Mouse (Mus musculus): ENCODE data around the gene Crisp2. TPM values are rescaled to one million over a fixed set of nuclear protein-coding genes. Genes with fewer than 3 reads are reported as not detected.
"Not testable (repeated sequence)": the region's sequence is repeated elsewhere in the genome, so short reads cannot be mapped to it uniquely, and the experiment has no call there.

Gene Crisp2
- total RNA-seq (2022), result not detected

GRCm38 (mm10) chr17:40806953-40807572 lies at the start of gene Crisp2:
TSS of gene Crisp2 (minus strand) at chr17:40807003.
- no peak for DNase-seq (ENCODE audit: low spot score in 2 of 2)

DNA sequence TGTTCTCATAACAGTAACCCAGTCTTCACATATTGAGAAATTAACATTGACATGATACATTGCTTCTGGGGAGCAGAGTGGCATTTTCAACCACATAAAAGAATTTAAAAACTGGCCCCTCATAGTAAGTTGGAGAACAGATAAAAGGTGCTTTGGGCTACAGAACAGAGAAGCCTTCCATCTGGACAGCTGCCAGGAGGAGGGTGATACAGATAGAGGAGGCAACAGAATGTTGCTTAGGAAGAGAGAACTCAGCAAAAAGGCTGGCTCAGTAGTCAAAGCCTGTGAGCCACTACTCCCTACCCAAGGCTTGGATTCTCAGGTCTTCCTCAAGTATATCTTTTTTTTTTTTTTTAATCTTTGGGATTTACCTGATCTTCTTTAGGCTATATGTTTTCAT lies 48.3 kb upstream of the Crisp2 start:
- DNase-seq (ENCODE audit: low spot score in 2 of 2), result no peak

DNA sequence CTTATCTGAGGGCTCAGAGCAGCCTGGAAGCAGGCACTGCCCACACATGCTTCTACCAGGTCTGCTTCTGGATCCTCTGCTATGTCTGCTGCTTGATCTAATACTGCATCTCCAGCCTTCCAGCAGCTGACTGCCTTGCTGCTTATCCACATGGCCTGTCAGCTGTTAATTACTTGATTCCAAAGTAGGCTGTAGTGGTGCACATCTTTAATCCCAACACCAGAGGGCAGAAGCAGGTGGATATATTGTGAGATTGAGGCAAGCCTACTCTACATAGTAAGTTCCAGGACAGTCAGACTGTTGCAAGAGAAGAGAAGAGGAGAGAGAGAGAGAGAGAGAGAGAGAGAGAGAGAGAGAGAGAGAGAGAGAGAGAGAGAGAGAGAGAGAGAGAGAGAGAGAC lies 30.5 kb upstream of the Crisp2 start:
- no peak for DNase-seq (ENCODE audit: low spot score in 2 of 2)

GRCm38 (mm10) chr17:40831870-40832269 lies 25.1 kb upstream of the Crisp2 start:
- DNase-seq (ENCODE audit: low spot score in 2 of 2), result no peak

DNA sequence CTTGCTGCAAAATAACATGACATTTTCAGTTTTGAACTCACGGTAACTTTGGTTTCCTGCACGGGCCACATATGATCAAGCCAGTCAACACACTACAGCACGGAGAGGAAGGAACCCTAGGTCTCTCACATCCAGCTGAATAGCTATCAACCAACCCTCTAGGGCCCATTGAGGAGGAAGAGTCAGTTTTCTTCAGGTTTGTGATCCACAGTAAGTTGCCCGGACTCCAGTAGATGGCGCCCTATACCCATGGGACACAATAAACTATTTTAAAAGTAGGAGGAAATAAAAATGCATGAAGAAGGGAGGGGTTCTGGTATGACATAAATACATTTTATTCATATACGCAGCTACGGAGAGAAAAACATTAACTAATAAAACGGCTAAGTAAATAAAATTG lies 17.7 kb upstream of the Crisp2 start:
- no peak for DNase-seq (ENCODE audit: low spot score in 2 of 2)

DNA sequence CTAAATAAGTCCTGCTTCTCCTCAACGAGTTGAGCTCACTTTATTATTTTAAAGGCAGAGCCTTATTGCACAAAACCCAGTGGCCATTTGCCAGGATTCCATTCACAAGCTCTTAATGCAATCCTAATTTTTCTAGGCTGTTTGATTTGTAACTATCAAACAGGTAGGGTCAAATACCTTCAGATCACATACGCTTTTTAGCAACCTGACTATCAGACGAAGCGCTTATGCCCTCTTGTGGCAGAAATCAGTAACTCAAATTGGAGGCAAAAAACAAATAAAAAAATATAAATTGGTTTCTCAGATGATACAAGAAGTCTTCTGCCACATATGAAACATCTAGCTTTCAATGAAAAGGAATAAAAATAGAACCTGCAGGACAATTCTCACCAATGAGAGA lies 17.0 kb upstream of the Crisp2 start:
- DNase-seq (ENCODE audit: low spot score in 2 of 2), result no peak

- no peak for DNase-seq (ENCODE audit: low spot score in 2 of 2)
Observed at GRCm38 (mm10) chr17:40821477-40821876, 14.7 kb upstream of the Crisp2 start.

- DNase-seq (ENCODE audit: low spot score in 2 of 2), result no peak
Observed at GRCm38 (mm10) chr17:40817340-40817943, 10.6 kb upstream of the Crisp2 start.

DNA sequence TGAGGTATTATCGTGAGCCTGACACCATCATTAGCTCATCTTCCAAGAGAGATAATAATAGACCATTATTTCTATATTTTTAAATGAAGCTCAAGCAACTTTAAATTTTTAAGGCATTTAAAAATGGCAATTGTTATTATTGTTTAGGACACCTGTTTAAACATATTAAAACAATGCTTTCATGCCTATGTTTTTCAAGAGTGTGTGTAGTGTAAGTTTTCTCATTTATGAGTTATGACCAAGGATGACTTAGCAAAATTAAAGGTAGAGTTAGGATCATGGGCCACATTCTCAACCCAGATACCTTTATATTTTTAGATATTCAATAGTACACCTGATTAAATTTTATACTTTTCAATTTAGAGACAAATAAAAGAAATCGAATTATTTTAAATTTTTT lies 5.5 kb upstream of the Crisp2 start:
- no peak for DNase-seq (ENCODE audit: low spot score in 2 of 2)

DNA sequence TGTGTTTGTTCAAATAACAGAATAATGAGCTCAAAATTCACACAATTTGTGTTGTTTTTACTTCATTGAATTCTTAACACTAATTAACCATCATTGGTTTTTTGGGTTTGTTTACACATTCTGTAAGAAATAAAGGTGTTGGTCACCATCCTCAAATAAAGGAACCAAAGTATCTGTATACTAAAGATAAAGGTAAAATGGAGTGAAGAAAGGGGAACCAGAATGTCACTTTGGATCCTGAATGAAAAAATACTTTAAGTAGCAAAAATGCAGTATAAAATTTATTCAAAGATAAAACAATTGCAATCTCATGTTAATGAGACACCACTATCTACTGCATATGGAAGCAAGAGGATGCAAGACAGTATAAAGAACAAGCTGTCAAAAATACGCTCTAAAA lies 4.8 kb upstream of the Crisp2 start:
- DNase-seq (ENCODE audit: low spot score in 2 of 2), result no peak

- DNase-seq (ENCODE audit: low spot score in 2 of 2), result no peak
Observed at GRCm38 (mm10) chr17:40810934-40811333, 4.1 kb upstream of the Crisp2 start, which contains the start of gene Rhag. TSS of gene Rhag (plus strand) at chr17:40811126.

DNA sequence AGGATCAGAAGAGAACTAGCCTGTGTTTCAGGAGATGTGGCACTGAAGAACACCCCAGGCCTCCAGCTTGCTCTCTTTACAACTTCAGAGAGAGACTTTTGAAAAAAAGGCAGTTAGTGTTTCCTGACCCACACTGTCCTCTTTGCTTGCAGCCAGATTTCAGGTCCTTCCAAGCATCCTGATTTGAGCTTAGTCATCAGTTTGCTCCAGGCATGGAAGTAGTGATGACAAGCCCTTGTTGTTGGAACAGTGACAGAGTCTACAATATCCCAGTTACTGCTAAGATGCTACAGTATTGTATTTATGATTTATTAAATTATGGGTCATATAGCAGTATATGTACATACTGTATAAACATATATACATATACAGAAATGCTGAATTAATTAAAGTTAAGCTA lies 1.3 kb upstream of the Crisp2 start:
- DNase-seq (ENCODE audit: low spot score in 2 of 2), result no peak

- no peak for DNase-seq (ENCODE audit: low spot score in 2 of 2)
Observed at GRCm38 (mm10) chr17:40806550-40806949, 253 bp downstream of the Crisp2 start.

- no peak for DNase-seq (ENCODE audit: low spot score in 2 of 2)
Observed at GRCm38 (mm10) chr17:40802707-40803340, 4.0 kb downstream of the Crisp2 start.

DNA sequence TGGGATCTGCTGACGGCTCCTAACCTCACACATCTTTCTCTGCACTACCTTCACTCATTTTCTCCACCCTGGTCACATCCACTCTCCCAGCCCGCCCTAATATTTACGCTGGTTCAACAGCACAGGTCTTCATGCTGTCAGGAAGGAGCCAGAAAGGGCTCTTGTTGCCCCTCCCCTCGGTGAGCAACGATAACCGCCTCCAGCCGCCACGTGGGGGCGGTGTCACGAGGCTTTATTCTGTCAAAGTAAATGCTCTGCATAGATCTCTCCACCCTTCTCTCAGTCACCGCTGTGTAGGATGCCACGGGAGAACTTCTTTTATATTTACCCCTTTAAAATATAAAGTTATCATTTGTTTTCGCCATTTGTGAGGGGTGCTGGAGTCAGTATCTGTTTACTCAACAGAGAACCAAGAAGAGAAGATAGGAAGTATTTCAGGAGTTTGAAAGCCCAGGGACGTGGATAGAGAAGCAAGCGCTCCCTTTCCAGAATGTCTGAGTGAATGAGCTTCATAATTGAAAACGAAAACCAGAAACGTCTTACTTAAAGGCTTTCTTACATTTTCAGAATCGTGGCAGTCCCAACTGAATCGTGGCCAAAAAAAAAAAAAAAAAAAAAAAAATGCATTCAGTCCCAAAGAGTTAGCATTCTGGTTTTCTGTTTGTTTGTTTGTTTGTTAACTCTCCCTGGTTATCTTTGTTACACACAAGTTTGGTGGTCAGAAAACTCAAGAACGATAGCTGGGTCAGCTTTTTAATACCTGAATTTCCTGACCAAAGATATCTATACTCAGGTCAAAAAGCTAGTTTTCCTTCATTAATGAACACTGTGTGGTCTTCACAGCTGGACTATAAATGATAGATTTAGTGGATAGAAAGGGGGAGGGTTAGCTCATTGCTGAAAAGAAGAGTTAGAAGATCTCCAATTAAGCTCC lies 12.6 kb downstream of the Crisp2 start:
- DNase-seq (ENCODE audit: low spot score in 2 of 2), result no peak

- DNase-seq (ENCODE audit: low spot score in 2 of 2), result no peak
Observed at GRCm38 (mm10) chr17:40789877-40790276, 16.9 kb downstream of the Crisp2 start.

DNA sequence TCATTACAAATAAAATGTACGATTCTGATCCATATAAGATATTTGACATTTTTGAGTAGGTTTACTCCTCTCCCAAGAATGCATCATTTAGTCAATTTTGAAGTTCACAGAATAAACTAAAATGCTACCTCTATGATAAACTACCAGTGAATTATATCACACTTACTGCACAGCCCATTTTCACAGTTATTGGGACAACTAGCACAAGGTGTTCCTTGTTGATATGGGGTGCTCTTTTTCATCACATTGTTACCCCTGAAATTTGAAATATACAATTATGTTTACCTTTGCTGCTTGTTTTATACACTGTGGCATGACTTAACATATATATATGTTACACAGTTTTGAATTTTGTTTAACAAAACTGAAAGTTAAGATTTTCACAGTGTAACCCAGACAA lies 39.7 kb downstream of the Crisp2 start:
- DNase-seq (ENCODE audit: low spot score in 2 of 2), result no peak

- DNase-seq (ENCODE audit: low spot score in 2 of 2), result no peak
Observed at GRCm38 (mm10) chr17:40763662-40764061, 43.1 kb downstream of the Crisp2 start.

DNA sequence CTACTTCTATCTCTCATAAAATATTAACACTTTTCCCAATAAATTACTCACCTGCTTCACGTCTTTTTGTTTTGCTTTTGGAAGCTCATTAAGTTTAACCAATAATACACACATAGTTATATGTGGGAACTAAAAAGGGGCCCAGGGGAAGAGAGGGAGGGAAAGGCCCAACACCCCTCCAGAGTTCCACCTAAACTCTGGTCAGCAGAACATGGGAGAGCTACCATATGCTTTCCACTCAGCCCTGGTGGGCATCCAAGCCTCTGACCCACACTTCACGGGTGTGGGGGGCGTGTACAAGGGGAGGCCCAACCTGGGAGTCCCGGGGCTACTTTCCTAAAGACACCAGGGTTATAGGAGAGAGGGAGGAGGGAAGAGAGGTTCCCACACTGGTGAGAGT lies 75.1 kb downstream of the Crisp2 start:
- no peak for DNase-seq (ENCODE audit: low spot score in 2 of 2)

DNA sequence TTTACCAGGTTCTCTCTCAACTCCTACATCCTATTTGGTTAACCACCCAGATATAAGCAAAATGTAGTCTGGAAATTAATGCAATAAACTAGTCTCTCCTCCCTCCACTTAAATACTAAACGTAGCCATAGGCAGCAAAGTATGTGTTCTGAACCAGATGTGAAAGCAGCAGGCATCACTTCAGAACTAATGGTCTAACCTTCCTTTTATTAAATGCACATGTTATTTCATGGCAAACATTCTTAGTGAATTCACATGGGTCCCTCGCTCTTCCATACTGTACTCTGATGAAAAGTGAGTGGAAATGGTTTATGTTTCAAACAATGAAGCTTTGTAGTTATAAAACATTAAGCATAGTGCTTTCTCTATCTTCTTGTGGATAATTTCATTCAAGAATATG lies 75.5 kb downstream of the Crisp2 start:
- DNase-seq (ENCODE audit: low spot score in 2 of 2), result no peak

- DNase-seq (ENCODE audit: low spot score in 2 of 2), result no peak
Observed at GRCm38 (mm10) chr17:40726820-40727219, 80.0 kb downstream of the Crisp2 start, which contains the start of gene Esp1. TSS of gene Esp1 (plus strand) at chr17:40727120.

DNA sequence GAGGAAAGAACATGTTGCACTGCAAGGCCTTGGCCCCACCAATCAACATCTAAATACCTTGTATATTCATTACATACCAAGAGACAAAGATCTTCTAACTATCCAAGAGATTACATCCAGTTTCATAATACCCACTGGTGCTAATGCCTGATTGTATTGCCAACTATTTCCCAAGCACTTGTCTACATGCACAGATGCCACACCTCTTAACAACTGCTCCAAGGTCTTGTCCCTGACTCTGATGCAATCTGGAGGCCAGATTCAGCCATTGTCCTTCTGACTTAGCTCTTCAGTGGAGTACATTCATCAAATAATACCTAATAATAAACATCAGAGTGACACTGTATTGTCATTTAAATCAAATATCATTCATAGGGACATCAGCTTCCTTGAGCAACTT lies 89.7 kb downstream of the Crisp2 start:
- DNase-seq (ENCODE audit: low spot score in 2 of 2), result not testable (repeated sequence)
